Mouse (Mus musculus): Measurements from ENCODE around the gene Rere. TPM values are rescaled to one million over a fixed set of nuclear protein-coding genes. Genes with fewer than 3 reads are reported as not detected.
"Not testable (repeated sequence)": the region's sequence is repeated elsewhere in the genome, so short reads cannot be mapped to it uniquely, and the experiment has no call there.

The Rere gene
- total RNA-seq, 2 experiments from 2014 or later, result 53.8 to 56.9 TPM

DNA sequence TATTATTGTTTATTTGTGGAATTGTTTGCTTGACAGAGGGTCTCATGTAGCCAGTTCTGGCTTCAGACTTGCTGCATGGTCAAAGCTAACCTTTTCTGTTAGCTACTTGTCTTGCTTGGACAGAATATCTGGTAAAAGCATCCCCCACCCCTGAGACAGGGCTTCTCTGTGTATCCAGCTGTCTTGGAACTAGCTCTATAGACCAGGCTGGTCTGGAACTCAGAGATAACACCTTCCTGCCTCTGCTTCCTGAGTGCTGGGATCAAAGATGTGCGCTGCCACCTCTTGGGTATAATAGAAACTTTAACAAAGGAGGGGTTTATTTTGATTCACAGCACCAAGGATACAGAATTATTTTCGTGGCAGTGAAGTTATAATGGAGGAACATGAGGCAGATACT lies 304.4 kb downstream of the Rere start:
- no peak for DNase-seq

DNA sequence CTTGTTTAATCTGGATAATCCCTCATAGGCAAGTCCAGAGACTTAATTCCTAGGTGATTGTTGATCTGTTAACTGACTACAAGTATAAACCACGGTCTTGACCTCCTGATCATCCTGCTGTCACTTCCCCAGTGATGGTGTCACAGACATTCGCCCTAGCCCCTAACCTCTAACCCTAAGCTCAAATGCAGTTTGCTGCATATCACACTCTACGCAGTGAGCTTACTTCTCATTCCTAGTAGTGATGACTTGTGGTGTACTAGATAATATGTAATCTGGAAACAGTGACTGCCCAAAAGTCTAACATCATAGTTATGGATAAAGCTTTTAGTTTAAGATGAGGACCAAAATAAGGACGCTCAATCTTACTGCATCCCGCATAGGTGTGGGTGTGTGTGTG lies 304.8 kb downstream of the Rere start:
- no peak for DNase-seq

DNA sequence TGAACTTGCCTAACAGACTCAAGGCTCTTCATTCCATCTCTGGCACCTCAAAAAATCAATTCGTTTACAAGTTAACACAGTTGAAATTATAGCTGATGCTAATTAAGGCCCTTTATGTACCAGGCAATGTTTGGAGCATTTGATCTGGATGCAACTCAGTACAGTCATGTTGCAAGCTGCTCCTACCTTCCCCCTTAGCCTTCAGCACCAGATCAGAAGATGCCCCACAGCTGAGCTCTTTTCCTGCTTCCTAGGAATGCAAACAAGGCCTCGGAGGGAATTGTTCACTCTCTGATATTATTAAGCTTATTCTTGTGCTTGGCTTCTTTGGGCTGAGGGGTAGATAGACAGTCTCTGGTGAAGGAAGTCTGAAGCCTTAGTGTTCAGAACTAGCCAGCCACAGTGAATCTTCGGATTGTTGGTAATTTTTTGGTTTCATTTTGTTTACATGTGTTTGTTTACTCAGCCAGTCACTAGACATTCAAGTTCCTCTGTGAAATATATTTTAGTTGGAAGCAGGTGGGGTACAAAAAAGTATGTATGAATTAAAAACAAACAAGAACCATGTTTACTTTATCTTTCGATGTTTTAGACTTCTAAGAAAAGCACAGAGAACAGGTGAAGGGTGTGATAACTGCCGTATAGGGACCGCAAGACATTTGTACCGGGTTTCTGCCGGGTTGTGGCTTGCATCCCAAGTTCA lies 306.3 kb downstream of the Rere start:
- DNase-seq, result no peak

DNA sequence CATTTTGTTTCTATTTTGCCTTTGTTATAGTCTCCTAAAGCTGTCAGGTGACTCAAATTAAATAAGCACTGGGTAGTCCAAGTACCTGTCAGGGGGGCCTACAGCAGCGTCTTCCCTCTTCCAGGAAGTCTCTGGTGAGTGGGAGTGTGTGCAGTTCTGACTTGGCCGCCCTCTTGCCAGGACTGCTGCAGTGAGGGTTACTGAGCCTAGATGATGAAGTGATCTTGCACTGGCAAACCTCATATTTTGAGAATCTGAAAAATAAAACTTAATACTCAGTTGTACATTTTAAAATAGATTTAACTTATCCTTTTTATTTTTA lies 306.8 kb downstream of the Rere start:
- DNase-seq, result no peak

DNA sequence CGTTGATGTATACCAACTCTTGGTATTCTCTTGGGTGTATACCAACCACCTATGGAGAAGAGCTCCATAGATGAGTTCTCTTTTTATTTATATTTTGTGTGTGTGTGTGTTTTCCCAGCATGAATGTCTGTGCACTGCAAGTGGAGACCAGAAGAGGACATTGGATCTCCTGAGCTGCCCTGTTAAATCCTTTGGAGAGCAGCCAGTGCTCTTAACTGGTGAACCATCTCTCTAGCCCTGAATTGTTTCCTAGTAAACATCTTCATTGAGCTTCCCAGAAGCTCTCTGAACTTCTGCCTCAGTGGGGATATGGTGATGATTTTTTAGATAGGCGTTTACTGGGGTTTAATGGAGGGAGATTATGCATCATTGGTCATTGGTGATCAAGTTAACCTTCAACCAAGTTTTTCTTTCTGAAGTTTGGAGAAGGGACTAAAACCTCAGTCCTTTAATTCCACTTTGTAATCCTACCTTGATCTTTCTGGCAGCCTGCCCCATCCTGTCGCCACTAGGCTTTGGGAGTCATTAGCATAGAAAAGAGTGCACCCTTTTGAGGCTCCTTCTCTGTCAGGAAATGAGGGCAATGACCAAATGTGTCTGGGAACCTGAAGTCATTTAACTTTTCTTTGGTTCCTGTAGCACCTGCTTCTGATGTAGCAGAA lies 309.3 kb downstream of the Rere start:
- DNase-seq, result no peak

DNA sequence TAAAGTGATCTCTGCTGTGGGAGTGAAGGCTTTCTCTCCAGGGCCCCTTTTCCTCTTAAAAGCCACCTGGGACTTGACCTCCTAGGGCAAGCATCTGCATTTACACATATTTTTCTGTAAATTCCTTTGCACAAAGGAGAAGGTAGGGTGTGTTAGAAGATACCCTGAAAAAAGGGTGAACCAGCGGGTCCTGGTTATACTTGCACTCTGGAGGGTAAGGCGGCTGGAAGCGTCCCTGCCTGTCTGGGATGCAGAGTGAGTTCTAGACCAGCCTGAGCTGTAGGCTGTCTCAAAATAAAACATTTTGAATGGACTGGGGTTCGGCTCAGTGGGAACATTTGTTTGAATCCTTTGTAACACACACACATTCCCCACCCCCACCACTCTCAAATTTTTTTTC lies 310.2 kb downstream of the Rere start:
- DNase-seq, result no peak

DNA sequence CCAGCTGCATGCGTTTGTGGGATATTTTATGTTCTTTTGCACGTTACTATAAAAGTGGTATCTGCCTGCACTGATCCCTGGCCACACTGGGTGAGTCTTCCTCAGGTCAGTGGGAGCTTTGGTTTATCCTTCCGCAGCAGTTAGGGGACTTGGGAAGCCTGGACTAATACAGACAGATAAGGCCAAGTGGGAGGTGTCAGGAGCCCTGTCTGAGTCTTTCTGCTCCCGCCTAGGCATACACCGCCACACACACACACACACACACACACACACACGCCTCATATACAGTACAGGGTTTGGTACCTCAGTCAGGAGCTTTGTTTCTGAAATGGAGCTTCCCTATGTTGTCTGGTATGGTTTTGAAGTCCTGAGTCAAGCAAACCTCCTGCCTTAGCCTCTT lies 310.6 kb downstream of the Rere start:
- no peak for DNase-seq

DNA sequence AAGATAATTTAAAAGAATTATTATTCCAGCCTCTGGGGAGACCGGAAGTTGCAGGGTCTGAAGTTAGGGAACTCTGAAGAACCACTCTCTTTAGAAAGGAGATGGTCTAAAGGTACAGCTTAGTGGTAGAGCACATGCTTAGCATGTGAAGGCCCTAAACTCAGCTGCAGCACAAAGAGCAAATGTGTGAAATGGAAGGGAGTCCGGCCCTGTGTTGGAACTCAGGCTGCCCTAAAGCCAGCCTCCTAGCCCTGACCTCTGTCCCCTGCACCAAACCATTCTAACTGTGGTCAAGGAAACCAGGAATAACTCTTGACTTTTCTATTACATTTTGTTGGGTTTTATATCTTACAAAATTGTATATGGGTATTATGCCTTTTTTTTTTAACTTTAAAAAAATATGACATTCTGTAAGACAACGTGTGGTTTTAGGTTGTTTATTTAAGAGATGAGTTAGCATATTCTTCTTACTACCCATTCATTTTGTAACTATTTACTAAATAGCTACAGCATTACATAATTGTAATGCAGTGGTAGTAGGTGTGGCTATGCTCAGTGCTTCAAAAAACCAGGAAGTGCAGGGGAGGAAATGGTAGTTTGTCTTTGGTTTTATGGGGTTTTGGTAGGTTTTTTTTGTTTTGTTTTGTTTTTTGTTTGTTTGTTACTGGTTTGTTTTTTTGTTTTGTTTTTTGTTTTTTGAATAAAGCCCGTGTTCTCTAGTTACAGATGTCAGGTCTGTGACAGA lies 312.2 kb downstream of the Rere start:
- DNase-seq, result no peak

DNA sequence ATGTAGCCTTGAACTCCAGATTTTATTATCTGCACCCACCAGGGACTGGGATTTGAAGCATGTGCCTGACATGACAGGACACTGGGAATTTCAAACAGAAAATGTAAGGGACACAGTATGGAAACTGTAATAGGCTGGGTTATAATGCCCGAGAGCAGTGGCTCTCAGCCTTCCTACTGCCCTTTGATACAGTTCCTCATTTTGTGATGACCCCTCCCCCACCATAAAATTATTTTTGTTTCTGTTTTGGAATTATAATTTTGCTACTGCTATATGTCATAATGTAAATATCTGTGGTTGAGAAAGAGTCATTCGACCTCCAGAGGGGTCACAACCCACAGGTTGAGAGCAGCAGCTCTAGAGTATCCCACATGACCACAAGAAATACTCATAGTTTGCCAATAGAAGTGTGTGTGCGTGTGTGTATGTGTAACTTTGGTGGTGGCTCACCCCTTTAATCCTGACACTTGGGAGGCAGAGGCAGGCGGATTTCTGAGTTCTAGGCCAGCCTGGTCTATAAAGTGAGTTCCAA lies 312.9 kb downstream of the Rere start:
- no peak for DNase-seq

DNA sequence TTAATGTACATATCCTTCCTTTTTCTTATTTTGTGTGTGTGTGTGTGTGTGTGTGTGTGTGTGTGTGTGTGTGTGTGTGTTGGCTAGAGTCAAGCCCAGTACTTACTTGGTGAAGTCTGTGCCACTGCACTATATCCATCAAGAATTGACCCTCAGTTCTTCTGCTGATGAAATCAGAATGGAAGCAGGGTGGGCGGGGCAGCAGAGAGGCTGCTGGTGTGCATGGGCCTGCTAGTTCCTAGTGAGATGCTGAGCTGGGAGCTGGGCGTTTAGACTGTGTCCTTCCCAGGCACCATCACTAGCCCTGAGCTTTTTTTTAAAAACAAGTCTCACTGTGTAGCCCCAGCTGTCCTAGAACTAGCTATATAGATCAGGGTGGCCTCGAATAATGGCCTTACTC lies 313.6 kb downstream of the Rere start:
- DNase-seq, result no peak

DNA sequence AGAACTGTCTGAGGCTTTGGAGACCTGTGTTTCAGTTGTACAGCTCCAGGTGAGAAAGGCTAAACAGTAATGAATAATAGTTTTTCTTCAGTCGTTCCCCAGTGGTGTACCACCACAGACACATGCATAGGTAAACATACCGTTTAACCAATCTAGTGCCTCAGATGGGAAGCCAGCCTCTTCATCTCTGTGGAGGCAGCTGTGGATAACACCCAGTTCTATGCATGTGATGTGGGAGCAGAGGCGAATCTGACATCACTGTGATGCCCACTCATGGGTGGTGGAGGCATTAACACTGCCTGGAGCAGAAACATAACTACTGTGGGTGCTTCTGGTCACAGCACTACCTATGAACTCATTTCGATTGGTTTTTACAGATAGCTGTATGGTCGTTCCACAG lies 314.5 kb downstream of the Rere start:
- DNase-seq, result no peak

DNA sequence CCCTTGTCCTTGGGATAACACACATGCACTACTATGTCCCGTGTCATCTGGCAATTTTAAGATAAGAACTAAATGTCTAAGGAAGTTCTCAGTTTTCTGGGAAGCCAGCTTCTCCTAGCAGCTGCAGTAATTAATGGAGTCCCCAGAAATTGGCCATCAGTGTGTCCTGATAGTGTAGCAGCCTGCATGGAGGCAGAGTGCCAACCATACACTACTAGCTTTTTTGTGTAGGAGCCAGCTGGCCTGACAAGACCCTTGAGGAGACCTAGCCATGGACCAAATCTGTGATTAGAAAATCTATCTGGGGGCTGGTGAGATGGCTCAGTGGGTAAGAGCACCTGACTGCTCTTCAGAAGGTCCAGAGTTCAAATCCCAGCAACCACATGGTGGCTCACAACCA lies 317.2 kb downstream of the Rere start:
- DNase-seq, result no peak

DNA sequence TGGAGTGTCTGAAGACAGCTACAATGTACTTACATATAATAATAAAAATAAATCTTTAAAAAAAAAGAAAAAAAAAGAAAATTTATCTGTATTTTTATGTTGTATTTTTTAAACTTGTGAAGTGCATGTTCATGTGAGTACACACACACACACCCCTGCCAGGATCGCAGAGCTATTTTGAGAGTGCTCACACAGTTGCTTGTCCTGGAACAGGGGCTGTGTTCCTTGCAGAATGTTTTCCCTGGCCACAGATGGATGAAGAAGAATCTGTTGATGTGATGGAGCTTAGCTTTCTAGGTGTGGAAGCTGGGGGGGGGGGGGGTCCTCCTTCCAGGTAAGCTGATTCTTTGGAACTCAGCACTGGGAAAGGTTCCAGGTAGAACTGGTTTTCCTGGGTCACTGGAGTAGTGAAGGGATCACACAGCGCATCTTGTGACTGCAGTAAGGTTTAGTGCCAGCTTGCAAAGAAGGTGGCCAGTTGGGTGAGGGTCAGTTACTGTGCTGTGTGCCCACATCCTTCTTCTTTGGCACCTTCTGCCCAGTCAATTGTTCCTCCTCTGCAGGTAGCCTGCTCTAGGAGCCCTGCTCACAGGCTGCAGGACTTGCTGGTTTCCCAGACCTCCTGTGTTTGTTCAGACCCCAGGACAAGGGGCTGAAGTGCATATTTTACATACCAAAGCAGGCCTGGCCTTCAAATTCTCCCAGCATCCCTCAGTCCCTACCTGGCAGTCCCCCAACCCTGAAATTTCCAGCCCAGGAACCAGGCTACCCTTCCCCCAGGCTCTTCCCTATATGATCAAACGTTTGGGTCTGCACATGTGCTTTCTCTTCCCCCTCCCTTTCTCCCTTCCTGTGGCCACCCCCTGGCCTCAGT lies 317.9 kb downstream of the Rere start:
- no peak for DNase-seq

DNA sequence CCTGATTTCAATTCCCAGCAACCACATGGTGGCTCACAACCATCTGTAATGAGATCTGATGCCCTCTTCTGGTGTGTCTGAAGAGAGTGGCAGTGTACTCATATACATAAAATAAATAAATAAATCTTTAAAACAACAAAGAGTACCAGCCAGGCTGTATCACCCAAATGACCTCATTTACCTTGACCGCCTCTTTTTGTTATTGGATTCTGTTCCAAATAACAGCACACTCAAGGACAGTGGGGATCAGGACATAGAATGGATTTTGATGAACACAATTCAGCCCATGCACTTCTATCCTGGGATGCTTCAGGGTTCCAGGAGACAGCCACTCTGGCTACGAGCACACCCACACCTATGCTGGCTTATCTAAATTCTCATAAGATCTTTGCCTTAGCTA lies 319.1 kb downstream of the Rere start:
- DNase-seq, result not testable (repeated sequence)

DNA sequence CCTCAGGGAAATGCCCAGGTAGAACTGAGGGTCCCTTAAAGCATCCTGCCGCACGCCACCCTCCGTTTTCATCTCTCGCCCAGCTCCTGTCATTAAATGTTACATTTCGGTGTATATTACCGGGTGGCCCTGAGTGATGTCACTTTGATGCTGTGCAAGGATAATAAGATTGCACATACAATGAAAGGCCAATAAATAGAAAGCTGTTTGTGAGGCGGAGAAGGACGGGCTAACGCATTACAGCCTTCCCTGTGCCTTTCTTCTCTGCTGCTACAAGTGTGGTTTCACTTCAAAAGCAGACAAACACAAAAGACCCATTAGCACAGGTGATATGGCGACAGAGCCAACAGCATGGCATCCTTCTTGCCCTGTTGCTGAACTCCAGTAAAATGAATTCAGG lies 320.0 kb downstream of the Rere start:
- no peak for DNase-seq

DNA sequence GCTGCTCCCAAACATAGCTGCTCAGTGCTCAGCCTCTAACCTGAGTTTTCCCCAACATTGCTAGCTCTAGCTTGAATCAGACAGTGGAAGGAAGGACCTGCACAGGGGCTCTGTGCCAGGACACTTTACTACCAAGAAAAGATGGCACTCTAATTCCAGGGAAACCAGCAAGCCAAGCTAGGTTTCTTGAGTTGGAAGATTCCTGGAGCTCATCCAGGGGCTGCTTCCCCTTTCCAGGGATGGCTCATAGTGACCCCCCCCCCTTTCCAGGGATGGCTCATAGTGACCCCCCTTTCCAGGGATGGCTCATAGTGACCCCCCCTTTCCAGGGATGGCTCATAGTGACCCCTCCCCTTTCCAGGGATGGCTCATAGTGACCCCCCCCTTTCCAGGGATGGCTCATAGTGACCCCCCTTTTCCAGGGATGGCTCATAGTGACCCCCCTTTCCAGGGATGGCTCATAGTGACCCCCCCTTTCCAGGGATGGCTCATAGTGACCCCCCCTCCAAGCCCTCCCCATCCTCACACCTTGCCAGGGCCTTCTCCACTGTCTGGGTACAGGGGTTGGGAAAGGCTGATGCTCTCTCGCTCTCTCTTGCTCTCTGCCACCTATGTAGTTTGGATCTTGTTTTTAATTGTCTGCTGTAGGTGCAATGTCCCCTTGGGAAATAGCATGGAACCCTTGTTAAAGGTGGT lies 322.1 kb downstream of the Rere start:
- DNase-seq, result no peak

DNA sequence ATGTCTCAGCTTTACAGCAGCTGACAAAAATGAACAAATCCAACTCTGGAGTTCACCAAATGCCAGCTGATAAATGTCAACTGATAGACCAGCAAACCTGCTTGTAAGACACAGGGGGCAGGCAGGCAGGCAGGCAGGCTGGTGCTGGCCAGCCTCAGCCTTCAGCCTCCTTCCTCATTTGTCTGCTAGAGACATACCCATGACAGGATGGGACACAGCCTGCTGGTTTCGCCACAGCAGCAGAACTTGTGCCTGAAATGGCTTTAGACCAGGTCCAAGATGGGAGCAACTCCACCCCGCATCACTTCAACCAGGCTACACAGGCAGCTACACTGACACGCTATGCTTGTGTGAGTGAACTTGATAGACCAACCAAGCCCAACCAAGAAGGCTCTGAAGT lies 324.4 kb downstream of the Rere start:
- no peak for DNase-seq

DNA sequence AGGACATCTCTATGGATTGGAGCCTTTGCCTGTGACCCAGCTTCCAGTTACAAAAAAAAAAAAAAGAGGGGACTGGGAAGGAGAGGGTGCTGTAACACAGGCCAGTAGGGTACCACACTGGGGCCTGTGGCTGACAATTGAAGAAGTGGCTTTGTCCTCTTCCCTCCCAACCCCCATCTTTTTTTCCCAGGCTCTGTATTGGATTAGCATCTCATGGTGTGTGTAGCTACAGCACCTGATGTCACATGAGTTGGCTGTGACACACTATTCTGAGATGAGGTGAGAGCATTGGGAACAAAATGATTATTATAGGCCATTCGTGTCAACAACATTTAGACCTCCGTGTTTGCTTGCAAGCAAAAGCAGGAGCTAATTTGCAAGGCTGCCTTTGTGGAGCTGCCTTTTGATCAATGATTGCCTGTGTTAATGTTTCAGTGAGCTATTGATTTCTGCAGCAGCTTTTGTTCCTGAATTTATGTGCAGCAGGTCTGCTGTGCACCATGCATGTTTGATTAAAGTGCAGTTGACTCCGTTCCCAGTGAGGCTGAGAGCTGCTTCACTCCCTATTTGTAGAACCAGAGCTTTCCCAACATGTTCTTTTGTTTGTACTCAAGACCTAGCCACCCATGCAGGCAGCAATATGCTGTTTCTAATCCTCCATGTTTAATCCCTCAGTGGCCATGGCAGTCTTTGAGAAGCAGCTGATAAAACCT lies 325.2 kb downstream of the Rere start:
- DNase-seq, result no peak

DNA sequence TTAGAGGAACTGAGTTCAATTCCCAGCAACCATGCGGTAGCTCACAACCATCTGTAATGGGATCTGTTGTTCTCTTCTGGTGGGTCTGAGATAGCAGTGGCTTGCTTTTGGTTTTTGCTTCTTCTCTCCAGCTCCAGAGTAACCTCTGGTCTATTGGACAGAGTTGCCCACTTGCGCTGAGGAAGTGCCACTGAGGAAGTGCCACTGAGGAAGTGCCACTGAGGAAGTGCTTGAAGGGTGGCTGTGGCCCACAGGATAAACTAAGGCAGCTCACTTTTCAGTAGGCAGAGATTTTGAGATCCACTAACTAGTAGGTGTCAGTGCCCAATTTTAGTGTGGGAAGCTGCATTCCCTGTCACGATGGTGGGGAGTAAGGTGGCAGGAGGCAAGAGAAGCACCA lies 327.2 kb downstream of the Rere start:
- no peak for DNase-seq

DNA sequence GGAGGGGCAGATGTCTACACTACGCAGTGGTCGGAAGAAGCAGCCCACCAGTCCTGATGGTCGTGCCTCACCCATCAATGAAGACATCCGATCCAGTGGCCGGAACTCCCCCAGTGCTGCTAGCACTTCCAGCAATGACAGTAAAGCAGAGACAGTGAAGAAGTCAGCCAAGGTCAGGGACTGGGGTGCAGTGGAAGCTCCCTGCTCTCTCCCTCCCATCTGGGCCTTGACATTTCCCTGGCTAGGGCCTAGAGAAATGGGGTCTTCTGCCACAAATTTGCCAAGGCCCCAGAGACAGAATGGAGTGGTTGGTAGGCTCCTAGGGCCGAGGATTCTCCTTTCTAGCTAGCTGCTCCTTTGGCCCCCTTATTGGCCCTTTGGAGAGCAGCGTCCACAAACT lies 332.3 kb downstream of the Rere start:
- no peak for DNase-seq

All from gastrocnemius, postnatal 10 days (tissue).